In the genomic region with DNA sequence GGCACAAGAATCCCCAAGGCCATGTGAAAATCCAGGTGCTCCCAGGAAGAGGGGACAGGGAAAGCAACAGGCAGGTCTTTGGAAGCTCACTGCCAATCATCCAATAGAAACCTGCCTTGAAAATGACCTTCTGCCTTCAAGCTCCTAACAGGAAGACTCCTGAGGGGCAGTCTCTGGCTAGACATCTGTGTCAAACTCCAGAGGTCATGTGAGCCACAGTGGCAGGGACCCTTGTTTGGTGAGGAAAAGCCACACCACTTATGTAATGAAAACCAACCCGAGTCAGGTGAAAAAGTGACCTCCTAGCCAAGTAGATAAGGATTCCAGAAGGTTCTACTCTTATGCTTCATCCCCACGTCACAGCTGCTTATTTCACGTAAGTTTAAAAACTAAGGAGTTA, we compare ENCODE assay signal across 23 mouse cellular contexts.
"Had no signal": no experiment of that assay in that cellular context is flagged by ENCODE, and none has a peak within 500 bp of the region (broad histone marks: within the 10 kb centered on the region; RNA-seq: fewer than 3 reads in every experiment).

No protein-coding gene starts in this region.

- H3K27me3 ChIP-seq: hindbrain, embryonic 13.5 days; hindbrain, embryonic 15.5 days; kidney, embryonic 15.5 days; limb, embryonic 13.5 days; limb, embryonic 15.5 days had no signal

- H3K9me3 ChIP-seq: hindbrain, embryonic 13.5 days; hindbrain, embryonic 15.5 days; kidney, embryonic 15.5 days; limb, embryonic 13.5 days; limb, embryonic 15.5 days had no signal

- H3K9ac ChIP-seq: forebrain, postnatal 0 days; hindbrain, embryonic 13.5 days; hindbrain, embryonic 15.5 days; kidney, embryonic 15.5 days; limb, embryonic 13.5 days; limb, embryonic 15.5 days had no signal

- H3K36me3 ChIP-seq: hindbrain, embryonic 13.5 days; hindbrain, embryonic 15.5 days had no signal

- H3K4me1 ChIP-seq: hindbrain, embryonic 15.5 days; kidney, embryonic 15.5 days had no signal

- H3K4me2 ChIP-seq: heart, embryonic 11.5 days; hindbrain, embryonic 13.5 days; hindbrain, embryonic 15.5 days; kidney, embryonic 15.5 days; limb, embryonic 13.5 days; limb, embryonic 15.5 days had no signal

- H3K4me3 ChIP-seq: hindbrain, embryonic 13.5 days; hindbrain, embryonic 15.5 days; kidney, embryonic 15.5 days; limb, embryonic 13.5 days; limb, embryonic 15.5 days had no signal

- DNase-seq: forebrain, postnatal 0 days; gastrocnemius, postnatal 14 days; gastrocnemius, postnatal 36 days; heart, adult 18-20 months; heart, postnatal 10 days; heart, postnatal 36 days; kidney, adult 11 months; kidney, adult 2 months; kidney, adult 9 months; kidney, postnatal 14 days; kidney, postnatal 36 days; layer of hippocampus, adult 9-11 months; layer of hippocampus, postnatal 36 days; left cerebral cortex, postnatal 4 days had no signal

- ATAC-seq: forebrain, postnatal 0 days; hindbrain, postnatal 0 days; intestine, embryonic 16.5 days had no signal

- H3K27ac ChIP-seq: hindbrain, embryonic 13.5 days; hindbrain, embryonic 15.5 days; hindbrain, postnatal 0 days; kidney, embryonic 15.5 days; kidney, postnatal 0 days; limb, embryonic 13.5 days; limb, embryonic 15.5 days had no signal
